Mouse (Mus musculus): ENCODE data around the gene Rpl13. TPM values are rescaled to one million over a fixed set of nuclear protein-coding genes. Genes with fewer than 3 reads are reported as not detected.
A peak's percentile ranks its signal among the peaks of the same experiment; 100 is the strongest.

The Rpl13 gene
- polyA plus RNA-seq, 1 experiment from 2014 or later, result 865 TPM

DNA sequence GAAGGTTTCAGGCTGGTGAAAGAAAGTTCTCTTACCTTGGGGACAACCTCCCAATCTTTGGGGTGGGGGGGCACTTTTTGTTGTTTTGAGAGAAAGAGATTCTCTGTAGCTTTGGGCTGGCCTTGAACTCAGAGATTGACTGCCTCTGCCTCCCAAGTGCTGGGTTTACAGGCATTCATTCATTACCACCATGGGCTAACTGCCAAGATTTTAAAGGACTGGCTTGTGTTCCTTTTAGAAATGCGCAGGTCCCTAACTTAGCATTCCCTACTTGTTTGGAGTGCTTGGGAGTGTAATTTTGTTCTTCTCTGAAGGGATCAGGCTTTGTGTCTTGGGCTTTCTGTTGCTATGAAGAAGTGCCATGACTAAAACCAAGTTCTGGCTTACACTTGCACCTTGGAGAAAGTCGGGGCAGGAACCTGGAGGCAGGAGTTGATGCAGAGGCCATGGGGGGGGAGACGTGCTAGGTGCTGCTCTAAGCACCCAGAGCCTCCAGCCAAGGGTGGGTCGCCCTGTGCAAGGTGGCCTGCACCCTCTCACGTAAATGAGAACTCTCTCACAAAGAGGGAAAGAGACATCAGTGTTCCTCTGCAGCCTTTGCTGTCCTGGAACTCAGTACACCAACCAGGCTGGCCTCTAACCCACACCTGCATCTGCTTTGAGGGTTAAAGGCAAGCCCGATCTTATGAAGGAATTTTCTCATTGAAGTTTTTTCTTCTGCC lies 2.1 kb downstream of the Rpl13 start:
- Histone ChIP-seq H3K4me1 (replicated peaks; ENCODE audit: control insufficient read depth, insufficient read depth, low read length) (peaks cover 10% of the 10 kb centered on the region), H3K27ac (no peak overlapping the region), H3K9ac (no peak overlapping the region), H3K27me3 (ENCODE audit: control insufficient read depth, insufficient read depth, low read length) (no peaks in the 10 kb centered on the region), H3K4me3 (replicated peaks; ENCODE audit: low read length) (peak overlapping the region; percentile 91), H3K36me3 (replicated peaks; ENCODE audit: control insufficient read depth, insufficient read depth) (peaks cover 30% of the 10 kb centered on the region), H3K9me3 (ENCODE audit: control insufficient read depth, low read length) (no peaks in the 10 kb centered on the region), H3K4me2 (replicated peaks) (peak overlapping the region; percentile 89; the same call in 1 of the 2 replicates)
- no peak for DNase-seq (ENCODE audit: low spot score)
- WGBS, result 87% methylated on average over 6 of the region's 6 CpGs
- ATAC-seq (ENCODE audit: low FRiP score), result no peak

DNA sequence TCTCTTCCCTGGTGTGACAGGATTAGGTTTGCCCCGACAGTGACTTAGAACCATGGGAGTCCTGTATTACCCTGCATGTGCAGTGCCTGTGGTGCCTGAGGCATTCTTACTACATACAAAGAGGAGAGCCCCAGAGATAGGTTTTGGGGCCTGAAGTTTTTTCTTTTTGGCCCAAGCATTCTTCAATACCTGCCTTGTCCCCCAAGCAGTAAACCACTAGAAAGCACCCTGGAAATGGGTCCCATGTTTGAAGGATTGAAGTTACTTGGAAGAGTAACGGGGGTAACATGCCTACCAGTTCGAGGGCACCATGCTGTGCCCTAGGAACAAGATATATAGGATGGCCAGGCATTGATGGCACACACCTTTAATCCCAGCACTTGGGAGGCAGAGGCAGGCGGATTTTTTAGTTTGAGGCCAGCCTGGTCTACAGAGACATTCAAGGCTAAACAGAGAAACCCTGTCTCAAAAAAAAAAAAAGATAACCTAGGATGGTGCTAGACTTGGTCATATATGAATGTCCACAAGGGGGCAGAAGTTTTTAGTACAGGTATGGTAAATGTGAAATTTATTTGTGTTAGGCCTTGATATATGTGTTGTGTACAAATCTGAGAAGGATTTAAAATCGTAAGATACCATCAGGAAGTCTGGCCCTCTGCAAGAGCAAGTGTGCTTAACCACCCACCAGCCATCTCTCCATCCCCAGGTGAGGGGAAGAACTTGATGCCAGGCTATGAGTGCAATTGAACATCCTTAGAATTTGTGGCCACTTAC lies 3.6 kb downstream of the Rpl13 start:
- Histone ChIP-seq H3K4me1 (replicated peaks; ENCODE audit: control insufficient read depth, insufficient read depth, low read length) (peaks cover 10% of the 10 kb centered on the region), H3K9ac (no peak overlapping the region), H3K27ac (no peak overlapping the region), H3K4me3 (replicated peaks; ENCODE audit: low read length) (no peak overlapping the region), H3K9me3 (ENCODE audit: control insufficient read depth, low read length) (no peaks in the 10 kb centered on the region), H3K36me3 (replicated peaks; ENCODE audit: control insufficient read depth, insufficient read depth) (peaks cover 30% of the 10 kb centered on the region), H3K27me3 (ENCODE audit: control insufficient read depth, insufficient read depth, low read length) (no peaks in the 10 kb centered on the region), H3K4me2 (replicated peaks) (no peak overlapping the region)
- 70% methylated on average over 5 of the region's 5 CpGs for WGBS
- DNase-seq (ENCODE audit: low spot score) (peak; percentile 73), ATAC-seq (ENCODE audit: low FRiP score) (no peak)

DNA sequence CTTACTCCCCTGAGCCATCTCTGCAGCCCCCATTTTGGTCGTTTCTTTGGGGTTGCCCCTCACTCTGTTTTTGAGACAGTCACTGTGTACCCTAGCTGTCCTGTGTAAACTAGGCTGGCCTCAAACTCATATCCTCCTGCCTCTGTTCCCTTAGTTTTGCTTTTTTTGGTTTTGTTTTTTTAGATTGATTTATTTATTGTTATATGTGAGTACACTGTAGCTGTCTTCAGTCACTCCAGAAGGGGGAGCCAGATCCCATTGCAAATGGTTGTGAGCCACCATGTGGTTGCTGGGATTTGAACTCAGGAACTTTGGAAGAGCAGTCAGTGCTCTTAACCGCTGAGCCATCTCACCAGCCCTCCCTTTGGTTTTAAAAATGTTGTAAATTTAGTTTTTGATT lies 4.4 kb downstream of the Rpl13 start:
- WGBS, result 47% methylated on average over 2 of the region's 2 CpGs
- Histone ChIP-seq H3K27me3 (ENCODE audit: control insufficient read depth, insufficient read depth, low read length) (no peaks in the 10 kb centered on the region), H3K4me1 (replicated peaks; ENCODE audit: control insufficient read depth, insufficient read depth, low read length) (peaks cover 10% of the 10 kb centered on the region), H3K27ac (no peak overlapping the region), H3K4me3 (replicated peaks; ENCODE audit: low read length) (no peak overlapping the region), H3K4me2 (replicated peaks) (no peak overlapping the region), H3K36me3 (replicated peaks; ENCODE audit: control insufficient read depth, insufficient read depth) (peaks cover 30% of the 10 kb centered on the region), H3K9ac (no peak overlapping the region), H3K9me3 (ENCODE audit: control insufficient read depth, low read length) (no peaks in the 10 kb centered on the region)
- no peak for ATAC-seq (ENCODE audit: low FRiP score)
- no peak for DNase-seq (ENCODE audit: low spot score)

DNA sequence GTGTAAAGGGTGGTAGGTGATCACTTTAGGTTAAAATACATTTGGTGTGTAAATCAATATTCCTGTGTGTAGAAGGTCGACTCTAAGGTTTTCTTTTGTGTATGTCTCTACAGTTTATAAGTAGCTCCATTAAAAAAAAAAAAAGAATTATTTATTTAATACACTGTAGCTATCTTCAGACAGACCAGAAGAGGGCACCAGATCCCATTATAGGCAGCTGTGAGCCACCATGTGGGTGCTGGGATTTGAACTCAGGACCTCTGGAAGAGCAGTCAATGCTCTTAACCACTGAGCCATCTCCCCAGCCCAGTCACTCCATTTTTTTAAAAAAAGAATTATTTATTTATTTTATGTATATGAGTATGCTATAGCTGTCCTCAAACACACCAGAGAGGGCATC lies 5.9 kb downstream of the Rpl13 start:
- Histone ChIP-seq H3K9ac (no peak overlapping the region), H3K4me1 (replicated peaks; ENCODE audit: control insufficient read depth, insufficient read depth, low read length) (peaks cover 10% of the 10 kb centered on the region), H3K27ac (no peak overlapping the region), H3K9me3 (ENCODE audit: control insufficient read depth, low read length) (no peaks in the 10 kb centered on the region), H3K4me2 (replicated peaks) (no peak overlapping the region), H3K36me3 (replicated peaks; ENCODE audit: control insufficient read depth, insufficient read depth) (peaks cover 29% of the 10 kb centered on the region), H3K27me3 (ENCODE audit: control insufficient read depth, insufficient read depth, low read length) (no peaks in the 10 kb centered on the region), H3K4me3 (replicated peaks; ENCODE audit: low read length) (no peak overlapping the region)
- 86% methylated on average over 1 of the region's 1 CpGs for WGBS
- DNase-seq (ENCODE audit: low spot score) (no peak), ATAC-seq (ENCODE audit: low FRiP score) (no peak)

DNA sequence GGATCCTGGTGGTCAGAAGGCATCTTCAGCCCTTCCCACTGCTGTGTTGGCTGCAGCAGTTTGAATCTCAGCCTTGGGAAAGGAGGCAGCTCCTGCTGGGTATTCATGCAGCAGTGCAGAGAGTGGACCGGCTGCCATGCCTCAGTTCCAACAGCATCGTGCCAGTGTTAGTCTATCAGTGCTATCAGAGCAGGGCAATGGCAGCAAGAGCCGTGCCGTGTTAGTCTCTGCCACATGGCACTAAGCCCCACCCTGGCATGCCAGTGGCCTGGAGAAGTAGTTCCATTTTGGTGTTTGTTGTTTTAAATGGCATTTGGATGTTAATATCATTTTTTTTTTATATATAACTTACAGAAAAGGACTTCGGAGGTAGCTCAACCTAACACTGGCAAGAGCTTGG lies 6.8 kb downstream of the Rpl13 start:
- H3K9ac ChIP-seq, result no peak overlapping the region
- 90% methylated on average over 5 of the region's 5 CpGs for WGBS
- H3K4me3 ChIP-seq (replicated peaks; ENCODE audit: low read length), result no peak overlapping the region
- ATAC-seq (ENCODE audit: low FRiP score) (no peak), DNase-seq (ENCODE audit: low spot score) (no peak)
- no peaks in the 10 kb centered on the region for H3K9me3 ChIP-seq (ENCODE audit: control insufficient read depth, low read length)
- H3K4me2 ChIP-seq (replicated peaks), result no peak overlapping the region
- H3K27me3 ChIP-seq (ENCODE audit: control insufficient read depth, insufficient read depth, low read length), result no peaks in the 10 kb centered on the region
- H3K4me1 ChIP-seq (replicated peaks; ENCODE audit: control insufficient read depth, insufficient read depth, low read length), result peaks cover under 1% of the 10 kb centered on the region
- H3K36me3 ChIP-seq (replicated peaks; ENCODE audit: control insufficient read depth, insufficient read depth), result peaks cover 20% of the 10 kb centered on the region
- no peak overlapping the region for H3K27ac ChIP-seq

DNA sequence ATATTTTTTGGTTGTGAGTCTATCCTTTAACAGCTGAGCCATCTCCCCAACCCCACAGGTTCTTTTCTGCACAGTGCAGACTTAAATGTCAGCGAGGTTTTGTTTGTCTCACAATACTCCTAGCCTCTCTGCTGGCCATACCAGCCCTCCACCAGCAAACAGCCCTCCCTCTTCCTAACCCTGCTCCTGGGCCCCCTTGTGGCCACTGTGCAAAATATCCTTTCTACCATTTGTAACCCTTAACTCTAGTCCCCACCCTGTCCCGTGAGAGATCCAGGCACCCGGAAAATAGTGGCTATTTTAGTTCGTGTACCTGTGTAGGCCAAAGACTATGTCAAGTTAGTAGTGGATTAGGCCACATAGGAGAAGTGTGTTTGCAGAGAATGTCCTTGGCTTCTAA lies 8.5 kb downstream of the Rpl13 start:
- Histone ChIP-seq H3K36me3 (replicated peaks; ENCODE audit: control insufficient read depth, insufficient read depth) (peaks cover 3% of the 10 kb centered on the region), H3K9me3 (ENCODE audit: control insufficient read depth, low read length) (no peaks in the 10 kb centered on the region), H3K9ac (no peak overlapping the region), H3K27me3 (ENCODE audit: control insufficient read depth, insufficient read depth, low read length) (peaks cover 1% of the 10 kb centered on the region), H3K4me2 (replicated peaks) (no peak overlapping the region), H3K27ac (no peak overlapping the region), H3K4me1 (replicated peaks; ENCODE audit: control insufficient read depth, insufficient read depth, low read length) (no peaks in the 10 kb centered on the region), H3K4me3 (replicated peaks; ENCODE audit: low read length) (no peak overlapping the region)
- DNase-seq (ENCODE audit: low spot score) (peak; percentile 47), ATAC-seq (ENCODE audit: low FRiP score) (no peak; the same call in 1 of the 2 replicates)
- WGBS, result 19% methylated on average over 4 of the region's 4 CpGs

DNA sequence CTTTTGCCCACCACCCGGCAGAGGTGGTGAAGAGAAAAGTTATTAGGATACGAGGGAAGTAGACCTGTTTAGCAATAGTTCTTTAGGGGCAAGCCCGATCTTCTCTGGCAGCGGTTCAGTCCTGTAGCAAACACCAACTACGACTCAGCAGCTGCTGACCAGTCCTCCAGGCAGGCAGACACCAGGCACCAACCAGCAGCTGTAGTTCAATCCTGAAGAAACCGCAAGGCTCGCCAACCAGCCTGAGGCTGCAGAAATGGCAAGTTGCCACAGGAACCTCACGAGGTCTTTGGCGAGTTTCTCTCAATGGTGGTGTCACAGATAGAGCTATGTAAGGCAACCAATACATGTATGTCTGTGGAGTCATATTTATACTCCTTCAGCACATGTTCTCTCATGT lies 10.7 kb downstream of the Rpl13 start:
- H3K36me3 ChIP-seq (replicated peaks; ENCODE audit: control insufficient read depth, insufficient read depth), result no peaks in the 10 kb centered on the region
- H3K27me3 ChIP-seq (ENCODE audit: control insufficient read depth, insufficient read depth, low read length), result peaks cover 24% of the 10 kb centered on the region
- H3K27ac ChIP-seq, result no peak overlapping the region
- 80% methylated on average over 9 of the region's 9 CpGs for WGBS
- no peak overlapping the region for H3K9ac ChIP-seq
- no peak for DNase-seq (ENCODE audit: low spot score)
- ATAC-seq (ENCODE audit: low FRiP score), result no peak
- no peak overlapping the region for H3K4me2 ChIP-seq (replicated peaks)
- peaks cover 8% of the 10 kb centered on the region for H3K4me1 ChIP-seq (replicated peaks; ENCODE audit: control insufficient read depth, insufficient read depth, low read length)
- H3K4me3 ChIP-seq (replicated peaks; ENCODE audit: low read length), result no peak overlapping the region
- H3K9me3 ChIP-seq (ENCODE audit: control insufficient read depth, low read length), result no peaks in the 10 kb centered on the region

DNA sequence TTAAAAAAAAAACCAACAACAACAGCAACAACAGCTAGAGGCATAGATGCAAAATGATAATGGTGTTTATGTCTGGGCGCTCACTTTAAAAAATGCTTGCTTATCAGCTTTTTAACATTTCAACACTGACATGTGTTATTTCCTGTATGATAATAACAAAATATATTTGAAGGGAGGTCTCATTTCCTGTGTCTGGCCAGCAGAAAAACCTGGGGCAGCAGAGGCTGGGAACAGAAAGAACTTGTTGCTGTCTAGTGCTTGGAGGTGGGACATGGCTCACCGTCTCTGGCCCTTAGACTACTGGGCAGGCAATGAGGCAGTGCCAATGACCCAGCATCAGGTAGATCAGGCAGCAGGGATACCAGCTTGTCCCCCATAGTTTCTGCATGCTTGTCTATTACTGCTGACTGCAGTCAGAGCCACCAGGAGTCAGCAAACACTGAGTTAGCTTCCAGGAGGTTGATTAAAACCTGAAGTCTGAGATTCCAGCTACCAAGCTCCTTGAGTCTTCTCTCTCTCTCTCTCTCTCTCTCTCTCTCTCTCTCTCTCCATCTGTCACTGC lies 11.8 kb downstream of the Rpl13 start:
- 71% methylated on average over 2 of the region's 2 CpGs for WGBS
- Histone ChIP-seq H3K36me3 (replicated peaks; ENCODE audit: control insufficient read depth, insufficient read depth) (no peaks in the 10 kb centered on the region), H3K9me3 (ENCODE audit: control insufficient read depth, low read length) (no peaks in the 10 kb centered on the region), H3K27ac (no peak overlapping the region), H3K4me2 (replicated peaks) (no peak overlapping the region), H3K27me3 (ENCODE audit: control insufficient read depth, insufficient read depth, low read length) (peaks cover 35% of the 10 kb centered on the region), H3K4me1 (replicated peaks; ENCODE audit: control insufficient read depth, insufficient read depth, low read length) (peaks cover 8% of the 10 kb centered on the region), H3K9ac (no peak overlapping the region), H3K4me3 (replicated peaks; ENCODE audit: low read length) (no peak overlapping the region)
- DNase-seq (ENCODE audit: low spot score) (no peak), ATAC-seq (ENCODE audit: low FRiP score) (no peak)

DNA sequence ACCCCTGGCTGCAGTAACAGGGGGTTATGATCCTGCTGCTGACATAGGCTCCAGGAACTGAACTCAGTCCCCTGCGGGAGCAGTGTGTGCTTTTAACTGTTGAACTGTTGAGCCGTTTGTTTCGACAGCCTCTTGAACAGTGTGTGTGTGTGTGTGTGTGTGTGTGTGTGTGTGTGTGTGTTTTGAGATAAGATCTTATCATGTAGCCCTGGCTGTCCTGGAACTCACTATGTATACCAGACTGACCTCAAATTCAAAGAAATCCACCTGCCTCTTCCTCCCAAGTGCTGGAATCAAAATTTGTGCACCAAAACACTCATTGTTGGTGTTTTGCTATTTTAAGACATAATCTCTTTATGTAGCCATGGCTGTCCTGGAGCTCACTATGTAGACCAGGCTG lies 12.5 kb downstream of the Rpl13 start:
- peaks cover 41% of the 10 kb centered on the region for H3K27me3 ChIP-seq (ENCODE audit: control insufficient read depth, insufficient read depth, low read length)
- WGBS, result 62% methylated on average over 3 of the region's 3 CpGs

More for the DNA sequence above, 12.5 kb downstream of the Rpl13 start:
- no peak overlapping the region for H3K9ac ChIP-seq
- no peak overlapping the region for H3K4me2 ChIP-seq (replicated peaks)
- DNase-seq (ENCODE audit: low spot score) (no peak), ATAC-seq (ENCODE audit: low FRiP score) (no peak)
- H3K36me3 ChIP-seq (replicated peaks; ENCODE audit: control insufficient read depth, insufficient read depth), result no peaks in the 10 kb centered on the region
- no peak overlapping the region for H3K4me3 ChIP-seq (replicated peaks; ENCODE audit: low read length)
- H3K27ac ChIP-seq, result no peak overlapping the region
- no peaks in the 10 kb centered on the region for H3K9me3 ChIP-seq (ENCODE audit: control insufficient read depth, low read length)
- peaks cover 8% of the 10 kb centered on the region for H3K4me1 ChIP-seq (replicated peaks; ENCODE audit: control insufficient read depth, insufficient read depth, low read length)

Measured in hindbrain, embryonic 14.5 days (tissue).